Mouse (Mus musculus) bone marrow macrophage, adult 2 months (primary cell): ENCODE measurements around the gene Dyrk1a.

Experiments
- CTCF ChIP-seq: IDR thresholded peaks from 2 replicates; pipeline ENCODE4 v1.5.1; 2012; ENCODE audit warnings: low read depth, mild to moderate bottlenecking, low read length, moderate library complexity
- POLR2A ChIP-seq: IDR thresholded peaks from 2 replicates; pipeline ENCODE4 v1.6.1; 2012; ENCODE audit warnings: mild to moderate bottlenecking, low read depth, low read length, borderline replicate concordance

- TF ChIP-seq POLR2A (no peak), CTCF (no peak)
Observed at GRCm38 (mm10) chr16:94606169-94606568, 36.4 kb downstream of the Dyrk1a start.
